Mouse (Mus musculus): Measurements from ENCODE around the gene Cdc5l. TPM values are rescaled to one million over a fixed set of nuclear protein-coding genes. Genes with fewer than 3 reads are reported as not detected.

The Cdc5l gene
- total RNA-seq, 1 experiment, result 125 TPM

- DNase-seq (ENCODE audit: low read depth, low spot score), result no peak
- in situ Hi-C loops (cut with MboI; ENCODE audit: low sequenced_read_pairs in 2 of 2, unreplicated experiment in 2 of 2), result no loop called here
- no peak for TF ChIP-seq ZC3H11A (IDR thresholded peaks at IDR 0.05; ENCODE audit: borderline replicate concordance, low read depth, low read length)
- no peak for TF ChIP-seq HCFC1 (IDR thresholded peaks at IDR 0.05; ENCODE audit: borderline replicate concordance, insufficient read depth, low read length)
- TF ChIP-seq MAFK (IDR thresholded peaks at IDR 0.05; ENCODE audit: insufficient read depth, low read depth, low read length), result no peak
- no peak for TF ChIP-seq ZNF384 (IDR thresholded peaks at IDR 0.05; ENCODE audit: low read depth, low read length)
- no peak for TF ChIP-seq CHD2 (IDR thresholded peaks at IDR 0.05; ENCODE audit: low read depth, low read length)
- H3K4me3 ChIP-seq (ENCODE audit: insufficient read depth in 1 of 2, low read depth in 1 of 2, low read length in 2 of 2, poor library complexity in 1 of 2, severe bottlenecking in 1 of 2), result no peak overlapping the region
- H3K9me3 ChIP-seq (ENCODE audit: control insufficient read depth, insufficient read depth, low read depth, low read length), result no peaks in the 10 kb centered on the region
- H3K9ac ChIP-seq (ENCODE audit: insufficient read depth, low read depth, low read length, poor library complexity, severe bottlenecking), result no peak overlapping the region
- no peaks in the 10 kb centered on the region for H3K36me3 ChIP-seq (ENCODE audit: control insufficient read depth, insufficient read depth, low read length, poor library complexity, severe bottlenecking)
- no peak overlapping the region for H3K27ac ChIP-seq (ENCODE audit: insufficient read depth, low read depth, low read length, poor library complexity, severe bottlenecking)
- peaks cover 4 to 10% of the 10 kb centered on the region in 2 experiments; a peak in 3 of 4 replicates for H3K4me1 ChIP-seq (ENCODE audit: control insufficient read depth in 2 of 2, insufficient read depth in 2 of 2, low read length in 2 of 2, poor library complexity in 1 of 2)
Measured at GRCm38 (mm10) chr17:45466701-45467100, 33.2 kb upstream of the Cdc5l start.

- in situ Hi-C loops (cut with MboI; ENCODE audit: low sequenced_read_pairs in 2 of 2, unreplicated experiment in 2 of 2), result no loop called here
- no peaks in the 10 kb centered on the region; the same call in 1 of the 2 replicates for H3K36me3 ChIP-seq (ENCODE audit: control insufficient read depth, insufficient read depth, low read length, poor library complexity, severe bottlenecking)
- peaks cover 4 to 12% of the 10 kb centered on the region in 2 experiments; a peak in 3 of 4 replicates for H3K4me1 ChIP-seq (ENCODE audit: control insufficient read depth in 2 of 2, insufficient read depth in 2 of 2, low read length in 2 of 2, poor library complexity in 1 of 2)
- H3K9me3 ChIP-seq (ENCODE audit: control insufficient read depth, insufficient read depth, low read depth, low read length), result no peaks in the 10 kb centered on the region
- no peak overlapping the region for H3K9ac ChIP-seq (ENCODE audit: insufficient read depth, low read depth, low read length, poor library complexity, severe bottlenecking)
- no peak for TF ChIP-seq MAFK (IDR thresholded peaks at IDR 0.05; ENCODE audit: insufficient read depth, low read depth, low read length)
- no peak for TF ChIP-seq ZC3H11A (IDR thresholded peaks at IDR 0.05; ENCODE audit: borderline replicate concordance, low read depth, low read length)
- TF ChIP-seq CHD2 (IDR thresholded peaks at IDR 0.05; ENCODE audit: low read depth, low read length), result no peak
- no peak for TF ChIP-seq HCFC1 (IDR thresholded peaks at IDR 0.05; ENCODE audit: borderline replicate concordance, insufficient read depth, low read length)
- no peak for TF ChIP-seq ZNF384 (IDR thresholded peaks at IDR 0.05; ENCODE audit: low read depth, low read length)
- no peak for DNase-seq (ENCODE audit: low read depth, low spot score)
- no peak overlapping the region for H3K4me3 ChIP-seq (ENCODE audit: insufficient read depth in 1 of 2, low read depth in 1 of 2, low read length in 2 of 2, poor library complexity in 1 of 2, severe bottlenecking in 1 of 2)
- no peak overlapping the region for H3K27ac ChIP-seq (ENCODE audit: insufficient read depth, low read depth, low read length, poor library complexity, severe bottlenecking)
Measured at GRCm38 (mm10) chr17:45464255-45464654, 30.7 kb upstream of the Cdc5l start.

- TF ChIP-seq MAFK (IDR thresholded peaks at IDR 0.05; ENCODE audit: insufficient read depth, low read depth, low read length) (no peak), ZNF384 (IDR thresholded peaks at IDR 0.05; ENCODE audit: low read depth, low read length) (no peak), CHD2 (IDR thresholded peaks at IDR 0.05; ENCODE audit: low read depth, low read length) (no peak), HCFC1 (IDR thresholded peaks at IDR 0.05; ENCODE audit: borderline replicate concordance, insufficient read depth, low read length) (no peak), ZC3H11A (IDR thresholded peaks at IDR 0.05; ENCODE audit: borderline replicate concordance, low read depth, low read length) (no peak)
- in situ Hi-C loops (cut with MboI; ENCODE audit: low sequenced_read_pairs in 2 of 2, unreplicated experiment in 2 of 2), result no loop called here
- no peak for DNase-seq (ENCODE audit: low read depth, low spot score)
- no peaks in the 10 kb centered on the region for H3K9me3 ChIP-seq (ENCODE audit: control insufficient read depth, insufficient read depth, low read depth, low read length)
- H3K27ac ChIP-seq (ENCODE audit: insufficient read depth, low read depth, low read length, poor library complexity, severe bottlenecking), result no peak overlapping the region; the same call in 1 of the 2 replicates
- peaks cover 8 to 18% of the 10 kb centered on the region in 2 experiments for H3K4me1 ChIP-seq (ENCODE audit: control insufficient read depth in 2 of 2, insufficient read depth in 2 of 2, low read length in 2 of 2, poor library complexity in 1 of 2)
- H3K36me3 ChIP-seq (ENCODE audit: control insufficient read depth, insufficient read depth, low read length, poor library complexity, severe bottlenecking), result no peaks in the 10 kb centered on the region; the same call in 1 of the 2 replicates
- H3K9ac ChIP-seq (ENCODE audit: insufficient read depth, low read depth, low read length, poor library complexity, severe bottlenecking), result no peak overlapping the region; the same call in 1 of the 2 replicates
- no peak overlapping the region for H3K4me3 ChIP-seq (ENCODE audit: insufficient read depth in 1 of 2, low read depth in 1 of 2, low read length in 2 of 2, poor library complexity in 1 of 2, severe bottlenecking in 1 of 2)
Measured at GRCm38 (mm10) chr17:45462506-45462905, 29.0 kb upstream of the Cdc5l start.

GRCm38 (mm10) chr17:45459062-45459461 is 25.5 kb upstream of the Cdc5l start:
- no peaks in the 10 kb centered on the region for H3K9me3 ChIP-seq (ENCODE audit: control insufficient read depth, insufficient read depth, low read depth, low read length)
- H3K36me3 ChIP-seq (ENCODE audit: control insufficient read depth, insufficient read depth, low read length, poor library complexity, severe bottlenecking), result no peaks in the 10 kb centered on the region; the same call in 1 of the 2 replicates
- H3K4me3 ChIP-seq (ENCODE audit: insufficient read depth in 1 of 2, low read depth in 1 of 2, low read length in 2 of 2, poor library complexity in 1 of 2, severe bottlenecking in 1 of 2), result peak overlapping the region in 1 of 2 experiments; percentile 56; a peak in 2 of 4 replicates
- in situ Hi-C loops (cut with MboI; ENCODE audit: low sequenced_read_pairs in 2 of 2, unreplicated experiment in 2 of 2), result no loop called here
- H3K9ac ChIP-seq (ENCODE audit: insufficient read depth, low read depth, low read length, poor library complexity, severe bottlenecking), result peak overlapping the region; percentile 50; the same call in 1 of the 2 replicates
- H3K4me1 ChIP-seq (ENCODE audit: control insufficient read depth in 2 of 2, insufficient read depth in 2 of 2, low read length in 2 of 2, poor library complexity in 1 of 2), result peaks cover 14 to 17% of the 10 kb centered on the region in 2 experiments
- TF ChIP-seq ZNF384 (IDR thresholded peaks at IDR 0.05; ENCODE audit: low read depth, low read length) (no peak), MAFK (IDR thresholded peaks at IDR 0.05; ENCODE audit: insufficient read depth, low read depth, low read length) (no peak), HCFC1 (IDR thresholded peaks at IDR 0.05; ENCODE audit: borderline replicate concordance, insufficient read depth, low read length) (no peak), ZC3H11A (IDR thresholded peaks at IDR 0.05; ENCODE audit: borderline replicate concordance, low read depth, low read length) (no peak), CHD2 (IDR thresholded peaks at IDR 0.05; ENCODE audit: low read depth, low read length) (no peak)
- no peak for DNase-seq (ENCODE audit: low read depth, low spot score)
- peak overlapping the region; percentile 98 for H3K27ac ChIP-seq (ENCODE audit: insufficient read depth, low read depth, low read length, poor library complexity, severe bottlenecking)
